Mouse (Mus musculus) kidney, postnatal 25 days (tissue): ENCODE results near the gene Tenm4.
A peak's percentile ranks its signal among the peaks of the same experiment; 100 is the strongest.

ENCODE experiments used
- DNase-seq, 2 experiments: peaks; one replicate each; pipeline ENCODE4 v3.0.0; 2021; ENCODE audit warnings: mixed read lengths in 2 of 2

The Tenm4 gene

GRCm38 (mm10) chr7:96204809-96205350, 33.8 kb downstream of the Tenm4 start:
- DNase-seq = no peak

DNA sequence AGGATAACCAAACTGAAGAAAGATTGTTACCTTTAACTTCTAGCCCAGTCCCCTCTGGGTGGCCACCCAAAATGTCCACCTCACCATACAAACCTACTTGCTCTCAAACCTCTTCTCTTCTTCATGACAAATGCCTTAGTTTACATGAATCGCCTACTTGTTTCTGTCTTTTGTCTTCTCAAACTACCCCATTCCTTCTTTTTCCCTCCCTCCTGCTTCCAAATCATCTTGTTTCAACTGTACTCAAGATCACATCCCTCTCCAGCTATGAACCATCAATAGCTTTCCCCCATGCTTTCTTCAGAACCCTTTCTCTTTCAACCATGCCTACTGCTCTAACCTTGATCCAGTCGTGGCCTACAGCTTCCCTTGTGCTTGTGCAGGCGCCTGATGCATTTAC, 36.0 kb downstream of the Tenm4 start:
- no peak for DNase-seq

DNA sequence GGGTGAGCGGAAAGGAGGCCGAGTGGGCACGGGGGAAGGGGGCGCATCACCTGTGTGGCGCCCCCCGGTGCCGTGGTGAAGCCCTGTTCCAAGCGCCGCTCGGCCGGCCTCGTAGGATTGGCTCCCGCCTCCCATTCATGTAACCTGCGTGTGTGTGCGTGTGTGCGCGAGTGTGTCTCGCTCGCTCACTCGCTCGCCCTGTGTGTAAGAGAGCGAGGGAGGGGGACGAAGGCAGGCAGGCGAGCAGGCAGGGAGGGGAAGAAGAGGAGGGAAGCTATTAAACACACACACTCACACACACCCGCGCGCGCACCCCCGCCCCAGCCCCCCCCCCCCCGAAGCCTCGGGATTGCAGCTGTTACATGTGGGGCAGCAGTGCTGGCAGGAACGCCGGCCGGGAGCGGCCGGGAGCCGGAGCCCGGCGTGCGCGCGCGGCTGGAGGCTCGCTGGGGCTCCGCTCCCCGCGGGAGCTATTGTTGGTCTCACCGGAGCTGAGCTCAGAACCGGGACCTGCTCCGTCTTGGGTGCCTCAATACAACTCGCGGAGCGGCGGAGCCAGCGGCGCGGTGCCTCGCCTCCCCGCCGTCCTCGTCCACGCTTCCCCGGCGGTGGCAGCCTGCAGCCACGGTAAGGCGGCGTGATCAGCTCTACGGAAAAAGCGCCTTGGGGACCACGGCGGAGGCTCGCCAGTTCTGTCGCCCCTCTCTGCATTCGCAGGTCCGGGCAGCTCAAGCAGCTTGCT, 38.9 kb downstream of the Tenm4 start:
- DNase-seq = peak; percentile 20 to 47

GRCm38 (mm10) chr7:96210525-96211369, 39.7 kb downstream of the Tenm4 start:
- DNase-seq = peak; percentile 17 to 52

- no peak for DNase-seq
Observed at GRCm38 (mm10) chr7:96211618-96212021, 40.6 kb downstream of the Tenm4 start.

GRCm38 (mm10) chr7:96212224-96212591, 41.2 kb downstream of the Tenm4 start:
- DNase-seq = no peak

DNA sequence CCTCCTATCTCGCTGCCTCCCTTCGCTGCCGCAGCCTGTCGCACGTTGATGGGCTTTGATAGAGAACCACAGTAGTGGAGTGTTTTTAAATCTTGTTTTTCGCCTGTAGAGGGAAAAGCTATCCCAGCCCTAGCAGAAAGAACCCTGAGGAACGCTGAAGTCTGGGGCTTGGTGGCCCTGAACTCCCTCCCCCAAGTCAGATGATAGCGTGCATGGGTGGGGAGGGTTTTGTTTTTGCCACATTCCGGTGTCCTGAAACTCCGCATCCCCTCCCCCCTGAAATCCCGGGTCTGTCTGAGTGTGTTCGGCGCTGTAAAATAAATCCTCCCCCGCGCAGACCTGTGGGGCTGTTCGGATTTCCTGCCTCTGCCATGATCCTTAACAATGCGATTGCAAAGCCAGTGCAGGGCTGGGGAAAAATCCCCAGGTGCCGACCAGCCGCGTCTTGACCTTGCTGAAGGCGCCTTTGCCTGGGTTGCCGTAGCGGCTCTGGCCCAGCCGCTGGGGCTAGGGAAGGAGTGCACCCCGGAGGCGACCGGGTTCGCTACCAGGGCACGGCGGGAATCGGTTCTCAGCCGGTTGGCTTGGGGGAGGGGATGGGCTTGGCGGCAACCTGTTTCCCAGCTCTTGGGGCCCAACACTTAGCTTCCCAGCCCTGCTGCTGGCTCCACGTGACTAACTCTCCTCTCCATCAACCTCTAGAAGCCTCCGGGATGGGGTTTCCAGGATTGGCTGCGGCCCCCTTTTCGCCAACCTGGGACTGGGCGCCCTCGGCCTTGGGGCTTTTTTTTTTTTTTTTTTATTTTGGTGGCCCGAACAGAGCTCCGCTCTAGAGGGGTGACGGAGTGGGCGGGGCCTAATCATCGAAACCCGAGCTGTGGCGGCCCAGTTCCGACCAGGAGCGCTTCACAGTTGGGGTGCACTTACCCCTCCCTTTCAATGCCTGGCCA, 41.8 kb downstream of the Tenm4 start:
- peak; percentile 57 to 71 for DNase-seq

GRCm38 (mm10) chr7:96213741-96214140, 42.7 kb downstream of the Tenm4 start:
- DNase-seq = no peak

GRCm38 (mm10) chr7:96214876-96215275, 43.8 kb downstream of the Tenm4 start:
- DNase-seq = no peak

- DNase-seq = peak in 1 of 2 experiments; percentile 6
Observed at GRCm38 (mm10) chr7:96215894-96216509, 45.0 kb downstream of the Tenm4 start.

DNA sequence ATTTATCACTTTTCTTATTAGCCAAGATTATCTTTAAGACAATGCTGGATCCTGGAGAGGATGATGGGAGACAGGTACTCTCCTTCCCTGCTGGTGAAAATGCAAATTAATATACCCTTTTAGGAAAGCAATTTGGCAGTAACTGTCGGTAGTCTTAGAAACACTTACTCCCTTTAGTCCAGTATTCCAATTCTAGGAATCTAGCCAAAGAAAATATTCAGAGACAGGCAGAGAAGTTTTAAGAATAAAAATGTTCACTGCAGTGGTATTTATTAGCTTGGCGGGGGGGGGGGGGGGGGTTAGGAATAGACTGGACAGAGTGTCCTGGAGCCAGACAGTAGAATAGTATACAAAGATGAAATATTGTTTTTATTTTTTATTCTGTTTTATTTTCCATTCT, 48.3 kb downstream of the Tenm4 start:
- no peak for DNase-seq

GRCm38 (mm10) chr7:96220647-96221046, 49.6 kb downstream of the Tenm4 start:
- no peak for DNase-seq

GRCm38 (mm10) chr7:96222569-96222968, 51.5 kb downstream of the Tenm4 start:
- DNase-seq = no peak

GRCm38 (mm10) chr7:96228562-96229268, 57.7 kb downstream of the Tenm4 start:
- no peak for DNase-seq

DNA sequence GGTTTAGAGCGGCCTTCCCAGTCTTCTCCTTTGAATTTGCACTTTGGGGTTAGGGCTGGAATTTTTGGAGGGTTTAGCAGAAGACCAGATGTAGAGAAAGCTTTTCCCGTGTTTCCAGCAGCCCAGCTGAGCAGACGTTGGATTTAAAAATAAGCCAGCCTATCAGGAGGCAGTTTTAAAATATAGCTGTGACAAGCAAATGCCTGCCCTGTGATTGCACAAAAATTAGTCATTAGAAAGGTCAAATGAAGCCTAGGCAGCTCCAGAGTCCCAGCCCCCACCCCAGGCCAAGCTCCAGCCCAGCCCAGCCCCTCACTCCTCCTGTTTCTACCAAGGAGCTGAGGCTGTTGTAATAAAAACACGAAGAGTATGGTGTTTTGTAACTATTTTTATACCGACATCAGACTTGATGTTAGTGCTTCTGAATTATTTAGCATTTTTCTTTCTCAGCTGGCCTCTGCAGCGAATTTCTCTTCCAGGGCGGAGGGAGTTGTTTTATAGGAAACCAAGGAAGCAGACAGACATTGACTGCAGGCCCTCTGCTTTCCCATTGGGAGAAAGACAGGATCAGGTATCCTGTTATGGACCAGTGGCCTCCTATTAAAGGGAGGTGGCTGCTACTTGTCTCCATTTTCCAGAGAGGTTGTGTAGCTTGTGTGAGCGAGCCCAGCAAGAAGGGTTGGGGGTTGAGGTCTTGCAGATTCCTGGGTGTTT, 59.1 kb downstream of the Tenm4 start:
- peak in 1 of 2 experiments; percentile 3 for DNase-seq

DNA sequence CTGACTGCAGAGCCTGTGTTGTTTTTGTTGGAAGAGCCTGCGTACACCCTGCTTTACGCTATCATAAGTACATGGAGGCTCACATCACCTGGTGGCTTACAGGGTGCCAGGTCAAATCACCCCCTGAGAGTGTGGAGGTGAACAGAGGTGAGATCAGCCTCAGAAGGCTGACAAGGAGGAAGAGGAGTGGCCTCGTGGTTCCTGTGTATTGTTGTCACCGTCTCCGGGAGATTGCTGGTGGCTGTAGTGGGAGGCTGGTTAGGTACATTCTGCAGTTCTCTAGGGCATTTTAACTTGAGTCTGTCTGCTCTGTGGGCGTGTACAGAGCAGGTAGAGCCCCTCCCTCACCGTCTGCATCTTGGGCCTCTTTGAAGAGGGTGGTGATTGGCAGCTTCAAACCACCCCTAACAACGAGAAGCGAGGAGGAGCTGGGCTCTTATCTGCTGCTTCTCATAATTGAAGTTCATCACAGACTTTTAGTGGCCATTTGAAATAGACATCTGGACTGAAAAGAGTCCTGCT, 59.7 kb downstream of the Tenm4 start:
- no peak for DNase-seq

DNA sequence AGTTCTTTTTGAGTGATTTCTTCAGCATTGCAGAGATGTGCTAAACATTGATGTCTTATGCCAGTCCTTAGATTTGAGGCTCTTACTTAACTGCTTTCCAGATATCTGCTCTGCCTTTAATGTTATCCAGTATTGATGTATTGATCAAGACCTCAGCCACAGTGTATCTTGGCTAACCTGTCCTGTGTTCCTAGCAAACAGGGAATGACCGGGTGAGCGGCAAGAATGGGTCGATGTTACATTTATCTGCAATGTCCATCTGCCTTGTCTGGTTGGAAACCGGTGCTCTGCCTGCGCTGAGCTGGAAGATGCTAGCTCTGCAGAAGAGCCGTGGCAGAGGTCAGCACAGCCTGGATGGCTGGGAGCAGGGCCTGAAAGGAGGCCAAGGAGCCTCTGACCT, 64.8 kb downstream of the Tenm4 start:
- no peak for DNase-seq

DNA sequence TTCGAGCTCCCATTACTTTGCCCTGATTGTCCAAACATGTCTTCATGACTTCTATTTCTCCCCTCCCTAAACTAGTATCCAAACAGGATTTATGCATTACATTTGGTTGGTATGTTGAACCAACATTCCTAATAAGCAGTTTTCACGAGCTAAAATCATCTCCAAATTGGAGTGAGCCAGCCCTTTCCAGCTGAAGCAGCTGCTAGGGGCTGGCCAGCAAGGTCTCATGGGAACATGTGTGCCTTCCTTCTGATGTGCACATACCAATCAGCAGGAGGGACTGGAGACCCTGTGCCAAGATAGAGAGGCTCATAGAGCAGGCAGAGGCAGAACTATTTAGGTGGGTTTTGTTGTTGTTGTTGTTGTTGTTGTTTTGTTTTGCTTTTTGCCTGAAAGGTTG, 69.6 kb downstream of the Tenm4 start:
- no peak for DNase-seq

GRCm38 (mm10) chr7:96242328-96243185, 71.5 kb downstream of the Tenm4 start:
- DNase-seq = peak in 1 of 2 experiments; percentile 30

GRCm38 (mm10) chr7:96244796-96245195, 73.8 kb downstream of the Tenm4 start:
- no peak for DNase-seq
